Mouse (Mus musculus): ENCODE measurements around the gene Gm20431. TPM values are rescaled to one million over a fixed set of nuclear protein-coding genes. Genes with fewer than 3 reads are reported as not detected.

Gene Gm20431
- polyA plus RNA-seq, 1 experiment from 2014 or later, result 15.1 TPM

- Histone ChIP-seq H3K9me3 (ENCODE audit: control insufficient read depth, low read length) (no peaks in the 10 kb centered on the region), H3K4me1 (replicated peaks; ENCODE audit: control insufficient read depth, insufficient read depth, low read length) (peaks cover 6% of the 10 kb centered on the region; the same call in 1 of the 2 replicates), H3K27ac (ENCODE audit: low read depth, low read length) (no peak overlapping the region)
Observed at GRCm38 (mm10) chr2:167564551-167565311, 96.6 kb downstream of the Gm20431 start.

DNA sequence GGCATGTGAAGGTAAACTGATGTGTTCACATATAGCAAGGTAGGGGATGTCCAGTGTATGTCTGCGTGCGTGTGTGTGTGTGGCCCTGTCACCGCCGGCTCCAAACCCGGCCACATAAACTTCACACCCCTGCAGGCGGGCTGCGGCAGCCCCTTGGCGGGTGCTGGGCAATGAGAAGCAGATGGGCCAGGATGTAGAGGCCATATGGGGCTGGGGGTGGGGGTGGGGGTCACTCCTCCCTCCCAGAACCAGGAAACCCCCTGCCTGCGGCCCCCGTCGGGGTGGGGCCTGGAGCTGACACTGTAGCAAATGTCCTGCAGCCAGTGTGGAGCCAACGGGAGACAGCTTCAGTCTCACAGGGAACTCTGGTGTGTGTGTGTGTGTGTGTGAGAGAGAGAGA lies 97.6 kb downstream of the Gm20431 start:
- peaks cover 10% of the 10 kb centered on the region; the same call in 1 of the 2 replicates for H3K4me1 ChIP-seq (replicated peaks; ENCODE audit: control insufficient read depth, insufficient read depth, low read length)
- ATAC-seq (replicated peaks; ENCODE audit: low FRiP score) (no peak), DNase-seq (ENCODE audit: low spot score) (peak; percentile 66)
- peaks cover 3% of the 10 kb centered on the region; the same call in 1 of the 2 replicates for H3K27me3 ChIP-seq (ENCODE audit: control insufficient read depth, insufficient read depth, low read length)
- H3K36me3 ChIP-seq (ENCODE audit: control insufficient read depth, insufficient read depth, low read length), result no peaks in the 10 kb centered on the region
- H3K9me3 ChIP-seq (ENCODE audit: control insufficient read depth, low read length), result no peaks in the 10 kb centered on the region
- 63% methylated on average over 12 of the region's 12 CpGs for WGBS
- H3K27ac ChIP-seq (ENCODE audit: low read depth, low read length), result no peak overlapping the region
- H3K9ac ChIP-seq (ENCODE audit: low read length), result no peak overlapping the region
- H3K4me2 ChIP-seq (ENCODE audit: low read depth, low read length, severe bottlenecking), result no peak overlapping the region
- no peak overlapping the region for H3K4me3 ChIP-seq (ENCODE audit: low read depth, low read length)

More at GRCm38 (mm10) chr2:167564551-167565311, 96.6 kb downstream of the Gm20431 start:
- H3K4me3 ChIP-seq (ENCODE audit: low read depth, low read length), result no peak overlapping the region
- WGBS, result 85% methylated on average over 13 of the region's 13 CpGs
- H3K4me2 ChIP-seq (ENCODE audit: low read depth, low read length, severe bottlenecking), result no peak overlapping the region
- ATAC-seq (replicated peaks; ENCODE audit: low FRiP score), result no peak
- no peaks in the 10 kb centered on the region for H3K36me3 ChIP-seq (ENCODE audit: control insufficient read depth, insufficient read depth, low read length)
- H3K27me3 ChIP-seq (ENCODE audit: control insufficient read depth, insufficient read depth, low read length), result peaks cover 3% of the 10 kb centered on the region; the same call in 1 of the 2 replicates
- H3K9ac ChIP-seq (ENCODE audit: low read length), result no peak overlapping the region
- no peak for DNase-seq (ENCODE audit: low spot score)

- H3K36me3 ChIP-seq (ENCODE audit: control insufficient read depth, insufficient read depth, low read length), result no peaks in the 10 kb centered on the region
- H3K27me3 ChIP-seq (ENCODE audit: control insufficient read depth, insufficient read depth, low read length), result peaks cover 3% of the 10 kb centered on the region; the same call in 1 of the 2 replicates
- H3K9me3 ChIP-seq (ENCODE audit: control insufficient read depth, low read length), result no peaks in the 10 kb centered on the region
- H3K4me3 ChIP-seq (ENCODE audit: low read depth, low read length), result no peak overlapping the region
- DNase-seq (ENCODE audit: low spot score) (no peak), ATAC-seq (replicated peaks; ENCODE audit: low FRiP score) (no peak)
- WGBS, result 74% methylated on average over 5 of the region's 5 CpGs
- H3K4me1 ChIP-seq (replicated peaks; ENCODE audit: control insufficient read depth, insufficient read depth, low read length), result peaks cover 10% of the 10 kb centered on the region; the same call in 1 of the 2 replicates
- H3K27ac ChIP-seq (ENCODE audit: low read depth, low read length), result no peak overlapping the region
- H3K9ac ChIP-seq (ENCODE audit: low read length), result no peak overlapping the region
- no peak overlapping the region for H3K4me2 ChIP-seq (ENCODE audit: low read depth, low read length, severe bottlenecking)
Observed at GRCm38 (mm10) chr2:167563035-167563434, 98.3 kb downstream of the Gm20431 start.

GRCm38 (mm10) chr2:167562101-167562500 lies 99.2 kb downstream of the Gm20431 start:
- 54% methylated on average over 8 of the region's 8 CpGs for WGBS
- Histone ChIP-seq H3K27me3 (ENCODE audit: control insufficient read depth, insufficient read depth, low read length) (peaks cover 3% of the 10 kb centered on the region; the same call in 1 of the 2 replicates), H3K27ac (ENCODE audit: low read depth, low read length) (no peak overlapping the region), H3K4me3 (ENCODE audit: low read depth, low read length) (no peak overlapping the region), H3K9me3 (ENCODE audit: control insufficient read depth, low read length) (no peaks in the 10 kb centered on the region), H3K4me2 (ENCODE audit: low read depth, low read length, severe bottlenecking) (no peak overlapping the region), H3K9ac (ENCODE audit: low read length) (no peak overlapping the region), H3K4me1 (replicated peaks; ENCODE audit: control insufficient read depth, insufficient read depth, low read length) (peaks cover 10% of the 10 kb centered on the region; the same call in 1 of the 2 replicates), H3K36me3 (ENCODE audit: control insufficient read depth, insufficient read depth, low read length) (no peaks in the 10 kb centered on the region)
- no peak for DNase-seq (ENCODE audit: low spot score)
- ATAC-seq (replicated peaks; ENCODE audit: low FRiP score), result no peak

- DNase-seq (ENCODE audit: low spot score), result no peak
Observed at GRCm38 (mm10) chr2:167559413-167559812, 101.9 kb downstream of the Gm20431 start.

More at GRCm38 (mm10) chr2:167559413-167559812, 101.9 kb downstream of the Gm20431 start:
- ATAC-seq (replicated peaks; ENCODE audit: low FRiP score), result 0 out of 2 replicates have a peak, but pooled peaks have one; percentile 33
- H3K27ac ChIP-seq (ENCODE audit: low read depth, low read length), result no peak overlapping the region
- WGBS, result 13% methylated on average over 27 of the region's 27 CpGs
- no peaks in the 10 kb centered on the region for H3K36me3 ChIP-seq (ENCODE audit: control insufficient read depth, insufficient read depth, low read length)
- peak overlapping the region; percentile 43; the same call in 1 of the 2 replicates for H3K4me2 ChIP-seq (ENCODE audit: low read depth, low read length, severe bottlenecking)
- H3K4me3 ChIP-seq (ENCODE audit: low read depth, low read length), result peak overlapping the region; percentile 12; the same call in 1 of the 2 replicates
- peaks cover 3% of the 10 kb centered on the region; the same call in 1 of the 2 replicates for H3K27me3 ChIP-seq (ENCODE audit: control insufficient read depth, insufficient read depth, low read length)
- H3K9ac ChIP-seq (ENCODE audit: low read length), result peak overlapping the region; percentile 40
- H3K9me3 ChIP-seq (ENCODE audit: control insufficient read depth, low read length), result no peaks in the 10 kb centered on the region
- peaks cover 8% of the 10 kb centered on the region; the same call in 1 of the 2 replicates for H3K4me1 ChIP-seq (replicated peaks; ENCODE audit: control insufficient read depth, insufficient read depth, low read length)

Small RNAs within 50 kb of the gene (microRNA-seq; reads per million reads assigned to microRNA genes)
- not detected for gene Gm22355 (ENCODE audit: insufficient number of aligned reads)

Other genes starting within 250 kb of the Gm20431 start
- gene Slc9a8, start 239.8 kb downstream of the Gm20431 start, polyA plus RNA-seq (2014; fragmentation: Nextera tagmentation; extraction: Ambion mirVana), result 23.9 and 24.3 TPM in 2 replicates
- 133 and 145 TPM in 2 replicates for gene Rnf114, start 168.9 kb downstream of the Gm20431 start, polyA plus RNA-seq (2014; fragmentation: Nextera tagmentation; extraction: Ambion mirVana)
- gene Spata2, start 168.6 kb downstream of the Gm20431 start, polyA plus RNA-seq (2014; fragmentation: Nextera tagmentation; extraction: Ambion mirVana), result 23.0 and 24.1 TPM in 2 replicates
- 25.1 and 27.8 TPM in 2 replicates for gene Snai1, start 123.3 kb downstream of the Gm20431 start, polyA plus RNA-seq (2014; fragmentation: Nextera tagmentation; extraction: Ambion mirVana)
- 333 and 334 TPM in 2 replicates for gene Ube2v1, start 29.4 kb downstream of the Gm20431 start, polyA plus RNA-seq (2014; fragmentation: Nextera tagmentation; extraction: Ambion mirVana)
- gene Cebpb, start 27.4 kb upstream of the Gm20431 start, polyA plus RNA-seq (2014; fragmentation: Nextera tagmentation; extraction: Ambion mirVana), result 1.7 and 2.6 TPM in 2 replicates
- 35.1 and 39.2 TPM in 2 replicates for gene Tmem189, start 28.3 kb upstream of the Gm20431 start, polyA plus RNA-seq (2014; fragmentation: Nextera tagmentation; extraction: Ambion mirVana)

Measured in forebrain, embryonic 11.5 days (tissue).